Mouse (Mus musculus): ENCODE results near the gene Cntrl.
A peak's percentile ranks its signal among the peaks of the same experiment; 100 is the strongest.

Cntrl gene

GRCm38 (mm10) chr2:35109141-35109923 is at the start of gene Cntrl:
TSS of gene Cntrl (plus strand) at chr2:35109492.
- peak; percentile 95 for DNase-seq

- no peak for DNase-seq
Measured at GRCm38 (mm10) chr2:35060256-35060655, 49.0 kb upstream of the Cntrl start.

GRCm38 (mm10) chr2:35060897-35061296 is 48.4 kb upstream of the Cntrl start:
- DNase-seq: no peak

DNA sequence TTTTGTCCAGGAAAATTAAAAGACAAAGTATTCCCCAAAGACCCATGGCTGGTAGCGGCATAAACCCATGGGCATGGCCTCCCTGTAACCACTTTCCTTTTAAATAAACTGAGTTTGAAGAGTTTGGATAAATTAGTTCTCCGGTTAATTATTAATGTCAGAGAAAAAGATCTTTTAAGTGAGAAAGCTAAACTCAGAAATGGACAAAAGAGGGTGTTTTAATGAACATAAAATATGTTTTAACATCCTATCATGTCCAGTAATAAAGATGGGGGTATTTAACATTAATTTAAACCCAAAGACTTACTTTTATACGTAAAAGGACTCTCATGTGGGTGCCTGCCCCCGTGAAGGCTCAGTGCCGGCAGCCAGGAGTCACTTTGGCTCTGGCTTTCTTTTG is 48.0 kb upstream of the Cntrl start, which contains the start of gene Hc:
Gene Hc, minus strand, starts transcription at position 101 of the 400 bp plus-strand sequence.
- no peak for DNase-seq

GRCm38 (mm10) chr2:35063333-35064030 is 45.8 kb upstream of the Cntrl start:
- no peak for DNase-seq

DNA sequence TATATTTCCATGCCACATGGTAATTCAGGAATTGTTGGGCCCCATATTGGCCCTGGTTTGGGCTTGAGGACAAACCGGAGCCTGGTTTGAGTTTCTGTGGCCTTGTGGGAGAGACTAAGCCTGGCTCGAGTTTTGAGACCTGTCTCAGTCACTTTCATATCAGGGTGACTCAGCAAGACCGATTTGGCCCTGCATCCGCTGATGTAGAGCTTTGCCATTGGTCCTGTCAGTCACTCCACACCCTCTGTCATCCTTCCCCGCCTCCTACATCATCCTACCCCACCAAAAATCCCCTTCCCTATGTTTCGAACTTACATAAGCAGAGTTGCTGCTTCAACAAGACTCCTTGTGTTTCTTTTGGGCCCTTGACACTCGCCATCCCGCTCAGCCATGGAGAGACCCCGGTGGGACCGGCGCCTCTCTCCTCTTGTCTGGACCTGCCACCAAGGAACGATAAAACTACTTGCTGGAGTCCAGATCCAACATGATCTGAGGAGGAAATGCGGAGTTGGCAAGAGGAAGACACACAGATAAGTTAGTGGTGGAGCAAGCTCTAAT is 42.7 kb upstream of the Cntrl start:
- DNase-seq: no peak

DNA sequence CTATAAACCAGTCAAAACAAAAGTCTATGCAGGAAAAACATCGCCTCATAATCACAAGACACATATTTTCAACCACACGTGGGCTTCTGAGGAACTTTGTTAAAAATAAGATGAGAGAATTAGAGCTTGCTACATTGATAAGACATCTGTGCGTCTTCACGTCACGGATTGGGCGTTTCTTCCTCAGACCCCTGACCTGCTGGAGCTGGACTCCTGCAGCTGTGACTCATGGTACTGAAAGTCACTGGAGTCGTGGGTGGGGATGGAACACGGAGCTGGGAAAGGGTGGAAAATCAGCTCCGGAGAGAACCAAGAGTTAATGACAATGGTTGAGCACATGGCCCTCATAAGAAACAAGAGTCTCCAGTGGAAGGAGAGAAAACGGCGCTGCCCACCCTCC is 42.2 kb upstream of the Cntrl start:
- no peak for DNase-seq

GRCm38 (mm10) chr2:35069124-35069523 is 40.2 kb upstream of the Cntrl start:
- DNase-seq: no peak

DNA sequence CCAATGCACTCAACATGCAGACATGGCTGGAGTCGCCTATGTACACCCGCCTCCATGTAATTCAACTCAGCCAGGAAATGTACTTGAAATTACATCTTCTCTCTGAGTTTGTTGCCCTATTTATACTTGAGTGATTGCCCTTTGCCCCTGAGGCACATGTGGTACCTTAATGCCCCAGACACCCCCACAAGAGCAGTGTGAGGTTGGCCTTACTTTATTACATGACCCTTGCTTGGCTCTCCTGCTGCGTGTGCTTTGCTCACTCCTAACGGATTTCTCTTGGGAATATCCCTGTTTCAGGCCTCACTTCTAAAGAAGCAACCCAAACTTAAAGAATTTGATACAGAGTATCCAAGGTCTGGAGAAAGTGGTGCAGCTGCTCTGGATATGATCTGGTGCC is 39.0 kb upstream of the Cntrl start:
- DNase-seq: no peak

- no peak for DNase-seq
Measured at GRCm38 (mm10) chr2:35072547-35072946, 36.7 kb upstream of the Cntrl start.

GRCm38 (mm10) chr2:35074328-35074727 is 35.0 kb upstream of the Cntrl start:
- no peak for DNase-seq

DNA sequence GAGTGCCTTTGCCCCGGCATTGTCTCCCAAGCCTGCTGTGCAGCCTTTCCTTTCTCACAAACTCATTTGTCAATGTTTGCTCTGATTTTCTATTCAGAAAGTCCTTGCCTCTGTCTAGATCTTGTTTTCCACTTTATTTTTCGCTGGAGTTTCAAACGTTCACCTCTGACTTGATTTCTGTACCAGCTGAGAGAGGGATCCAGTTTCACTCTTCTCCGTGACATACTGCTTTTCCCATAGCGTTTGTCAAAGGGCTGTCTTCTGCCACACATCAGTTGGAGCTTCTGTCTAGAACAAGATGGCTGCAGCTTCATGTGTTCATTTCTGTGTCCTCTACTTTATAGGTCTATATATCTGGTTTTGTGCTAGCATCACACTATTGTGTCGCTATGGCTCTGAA is 30.1 kb upstream of the Cntrl start:
- DNase-seq: no peak

DNA sequence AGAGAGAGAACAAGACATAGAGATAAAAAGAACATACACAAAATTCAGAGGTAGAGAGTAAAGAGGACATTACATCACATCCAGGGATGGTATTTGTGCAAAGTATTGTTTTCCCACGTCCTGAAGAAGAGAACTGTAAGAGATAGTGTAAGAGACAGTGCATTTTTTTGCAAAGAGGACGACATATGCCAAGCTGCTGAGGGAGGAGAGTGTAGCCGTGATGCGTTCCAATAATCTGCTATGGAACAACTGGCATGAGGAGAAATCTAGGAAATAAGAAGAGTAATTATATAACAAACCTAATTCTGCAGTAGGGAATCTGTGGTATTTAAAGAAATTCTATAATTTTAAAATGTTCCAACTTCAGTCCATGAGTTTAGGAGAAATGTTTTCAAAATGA is 21.9 kb upstream of the Cntrl start:
- peak; percentile 37 for DNase-seq

DNA sequence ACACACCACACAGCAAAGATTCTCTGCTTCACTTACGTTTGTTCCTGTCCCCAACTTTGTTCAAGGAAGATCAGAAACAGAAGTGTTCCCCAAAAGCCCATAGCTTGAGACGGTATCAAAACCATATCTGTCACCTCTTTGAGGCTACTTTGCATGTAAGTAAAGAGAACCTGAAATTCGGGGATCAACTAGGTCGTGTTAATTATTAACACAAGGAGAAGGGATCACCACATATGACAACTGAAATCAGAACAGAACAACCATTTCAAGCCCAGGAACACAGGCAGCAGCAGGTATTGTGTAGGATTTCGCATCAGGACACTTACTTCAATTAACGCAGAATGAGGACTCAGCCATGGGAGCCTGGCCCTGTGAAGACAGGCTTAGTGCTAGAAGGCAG is 8.8 kb upstream of the Cntrl start:
- no peak for DNase-seq

GRCm38 (mm10) chr2:35101443-35101842 is 7.8 kb upstream of the Cntrl start, which contains the start of gene AI182371:
TSS of gene AI182371 (minus strand) at chr2:35101543.
- DNase-seq: no peak

GRCm38 (mm10) chr2:35102777-35103176 is 6.5 kb upstream of the Cntrl start:
- no peak for DNase-seq

DNA sequence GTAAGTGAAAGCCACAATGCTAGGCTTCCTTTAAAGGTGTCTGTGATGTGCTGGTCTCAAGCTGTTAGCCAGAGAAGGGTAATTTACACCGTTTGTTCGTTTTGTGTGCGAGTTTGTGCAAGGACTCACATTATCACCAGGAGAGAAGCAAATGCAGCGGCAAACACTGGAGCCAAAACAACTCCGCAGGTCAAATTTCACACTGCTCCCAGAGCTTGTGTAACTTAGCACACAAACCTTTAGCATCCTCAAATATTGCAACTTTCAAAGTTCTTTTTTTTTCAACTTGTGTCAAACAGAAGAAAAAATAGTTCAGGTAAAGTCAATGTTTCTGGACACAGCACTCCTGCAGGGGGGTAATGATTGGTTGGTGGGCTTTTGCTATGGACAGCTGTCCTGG is 5.7 kb upstream of the Cntrl start:
- no peak for DNase-seq

DNA sequence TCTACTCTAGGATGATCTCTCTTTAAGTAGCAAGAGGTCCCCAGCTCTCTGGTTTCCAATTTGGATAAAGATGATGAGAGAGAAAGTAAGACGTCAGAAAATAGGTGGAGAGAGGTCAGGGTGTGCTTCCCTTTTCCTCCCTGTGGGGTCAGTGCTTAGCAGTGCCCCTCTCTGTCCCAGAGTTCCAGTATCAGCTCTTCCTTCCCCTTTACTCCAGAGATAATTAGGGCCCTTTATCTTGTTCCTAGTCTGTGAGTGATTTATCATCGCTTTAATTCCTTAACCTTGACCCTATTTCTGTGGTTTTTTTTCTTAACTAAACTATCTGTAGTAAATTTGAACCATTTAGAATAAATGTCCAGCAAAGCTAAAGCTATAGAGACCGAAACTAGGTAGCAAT is 4.4 kb upstream of the Cntrl start:
- no peak for DNase-seq

GRCm38 (mm10) chr2:35107984-35108635 is 1.2 kb upstream of the Cntrl start:
- no peak for DNase-seq

- peak; percentile 53 for DNase-seq
Measured at GRCm38 (mm10) chr2:35108712-35109111, 580 bp upstream of the Cntrl start.

DNA sequence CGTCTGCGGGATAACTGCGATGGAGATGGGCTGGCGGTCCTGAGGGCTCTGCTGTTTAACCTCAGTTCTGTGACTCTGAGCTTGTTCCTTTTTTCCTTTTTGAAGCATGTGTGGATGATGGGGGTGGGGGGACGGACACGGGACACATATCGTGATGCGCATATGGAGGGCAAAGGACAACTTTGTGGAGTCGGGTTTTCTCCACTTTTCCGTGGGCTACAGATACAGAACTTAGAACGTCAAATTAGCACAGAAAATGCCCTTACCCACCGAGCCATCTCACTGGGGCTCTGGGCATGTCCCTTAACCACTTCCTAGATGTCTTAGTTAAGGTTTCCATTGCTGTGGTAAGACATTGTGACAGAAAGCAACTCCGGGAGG is 622 bp downstream of the Cntrl start:
- DNase-seq: no peak

- DNase-seq: no peak
Measured at GRCm38 (mm10) chr2:35110521-35110920, 1.2 kb downstream of the Cntrl start.

DNA sequence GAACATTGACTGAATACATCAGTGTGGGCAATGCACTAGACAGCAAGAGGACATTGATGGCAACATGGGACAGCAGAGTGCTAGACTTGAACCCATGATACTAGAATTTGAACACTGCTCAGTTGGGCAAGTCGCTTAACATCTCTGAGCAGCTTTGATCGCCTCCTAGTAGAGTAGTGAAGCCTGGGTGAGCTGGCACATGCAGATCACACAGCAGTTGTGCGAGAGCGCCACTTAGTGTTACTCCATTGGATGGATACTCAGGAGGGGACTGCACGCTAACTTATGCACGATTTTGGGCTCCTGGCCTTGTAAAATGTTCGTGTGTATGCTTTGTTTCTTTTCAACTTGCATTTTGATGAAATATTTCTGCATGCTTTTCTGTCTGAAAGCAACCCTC is 15.4 kb downstream of the Cntrl start:
- DNase-seq: no peak

GRCm38 (mm10) chr2:35131491-35131890 is 22.2 kb downstream of the Cntrl start:
- DNase-seq: no peak
